Mouse (Mus musculus): ENCODE results near the gene Arsg. TPM values are rescaled to one million over a fixed set of nuclear protein-coding genes. Genes with fewer than 3 reads are reported as not detected.

The Arsg gene
- polyA plus RNA-seq, 1 experiment, result 3.7 TPM

DNA sequence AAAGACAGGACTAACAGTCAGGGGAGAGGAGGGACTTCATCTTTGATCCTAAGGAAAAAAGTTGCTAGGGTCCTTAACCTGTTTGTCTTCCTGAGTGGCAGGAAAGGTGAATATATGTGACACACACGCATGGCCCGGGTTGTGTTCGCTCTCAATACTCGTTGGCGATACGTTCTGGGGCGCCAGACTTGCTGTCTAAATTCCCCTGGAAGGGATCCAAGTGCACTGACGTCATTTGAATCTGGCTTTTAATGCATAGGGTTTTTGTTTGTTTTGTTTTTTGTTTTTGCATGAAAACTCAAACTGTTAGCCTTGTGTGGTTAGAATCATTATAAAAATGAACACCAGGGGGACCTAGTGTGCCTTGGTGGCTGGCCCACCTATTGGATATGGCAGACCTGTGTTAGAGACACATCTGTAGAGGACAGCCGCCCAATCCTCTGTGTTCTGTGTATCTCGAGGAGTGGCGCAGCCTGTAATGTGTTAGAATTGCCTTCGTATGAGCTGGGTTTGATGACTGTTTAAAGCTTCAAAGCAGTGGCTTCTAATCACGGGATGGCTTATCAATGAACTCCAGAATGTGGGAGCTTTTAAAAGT is 27.6 kb upstream of the Arsg start:
- Histone ChIP-seq H3K27ac (replicated peaks; ENCODE audit: low read depth, low read length) (no peak overlapping the region), H3K4me3 (ENCODE audit: insufficient read depth, low read depth, low read length) (no peak overlapping the region), H3K4me1 (ENCODE audit: control insufficient read depth, insufficient read depth, insufficient read length, low read length) (peaks cover 4% of the 10 kb centered on the region; the same call in 1 of the 2 replicates)

GRCm38 (mm10) chr11:109451169-109451568 is 22.0 kb upstream of the Arsg start:
- Histone ChIP-seq H3K27ac (replicated peaks; ENCODE audit: low read depth, low read length) (no peak overlapping the region), H3K4me1 (ENCODE audit: control insufficient read depth, insufficient read depth, insufficient read length, low read length) (no peaks in the 10 kb centered on the region), H3K4me3 (ENCODE audit: insufficient read depth, low read depth, low read length) (no peak overlapping the region)

- Histone ChIP-seq H3K4me3 (ENCODE audit: insufficient read depth, low read depth, low read length) (no peak overlapping the region), H3K27ac (replicated peaks; ENCODE audit: low read depth, low read length) (no peak overlapping the region), H3K4me1 (ENCODE audit: control insufficient read depth, insufficient read depth, insufficient read length, low read length) (no peaks in the 10 kb centered on the region)
These were observed 16.9 kb upstream of the Arsg start for GRCm38 (mm10) chr11:109456261-109456660.

- Histone ChIP-seq H3K4me3 (ENCODE audit: insufficient read depth, low read depth, low read length) (no peak overlapping the region), H3K4me1 (ENCODE audit: control insufficient read depth, insufficient read depth, insufficient read length, low read length) (no peaks in the 10 kb centered on the region), H3K27ac (replicated peaks; ENCODE audit: low read depth, low read length) (no peak overlapping the region)
These were observed 15.0 kb upstream of the Arsg start for GRCm38 (mm10) chr11:109458165-109458564.

- Histone ChIP-seq H3K4me3 (ENCODE audit: insufficient read depth, low read depth, low read length) (no peak overlapping the region), H3K4me1 (ENCODE audit: control insufficient read depth, insufficient read depth, insufficient read length, low read length) (no peaks in the 10 kb centered on the region), H3K27ac (replicated peaks; ENCODE audit: low read depth, low read length) (no peak overlapping the region)
These were observed 12.6 kb upstream of the Arsg start for GRCm38 (mm10) chr11:109460586-109460985.

DNA sequence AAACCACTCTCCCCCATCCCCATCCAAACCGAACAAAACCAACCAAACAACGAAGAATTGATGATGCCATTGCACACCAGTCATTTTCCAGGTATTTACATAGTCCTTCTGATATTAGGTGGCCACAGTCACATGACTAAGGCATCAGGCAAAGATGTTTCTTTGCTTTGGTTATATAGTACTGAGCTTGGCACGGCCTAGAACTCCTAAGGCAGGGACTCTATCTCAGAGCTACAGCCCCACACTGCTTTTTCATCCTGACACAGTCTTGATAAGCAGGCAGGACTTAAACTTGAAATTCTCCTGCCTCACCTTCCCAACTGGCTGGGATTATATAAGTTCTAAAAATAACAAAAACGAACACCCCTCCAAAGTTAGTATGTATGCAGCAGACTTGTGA is 8.1 kb upstream of the Arsg start:
- Histone ChIP-seq H3K4me1 (ENCODE audit: control insufficient read depth, insufficient read depth, insufficient read length, low read length) (no peaks in the 10 kb centered on the region), H3K4me3 (ENCODE audit: insufficient read depth, low read depth, low read length) (no peak overlapping the region), H3K27ac (replicated peaks; ENCODE audit: low read depth, low read length) (no peak overlapping the region)

DNA sequence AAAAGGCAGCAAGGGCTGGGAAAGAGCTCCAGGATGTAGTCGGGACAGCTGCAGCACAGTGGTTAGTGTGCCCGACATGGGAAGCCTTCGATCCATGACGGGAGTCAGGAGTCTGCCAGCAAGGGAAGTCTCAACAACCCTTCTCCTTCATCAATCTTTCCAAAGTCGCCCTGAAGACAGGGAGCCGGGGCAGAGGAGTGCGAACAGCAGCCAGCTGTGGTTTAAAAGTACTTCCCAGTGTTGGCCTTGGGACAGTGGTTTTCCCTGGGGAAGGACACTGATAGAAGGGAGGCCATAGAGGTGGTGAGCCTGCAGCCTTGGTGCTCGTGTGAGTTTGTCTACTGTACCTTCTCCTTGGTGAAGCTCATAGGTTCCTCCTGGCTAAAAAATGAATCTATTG is 6.2 kb upstream of the Arsg start:
- Histone ChIP-seq H3K4me3 (ENCODE audit: insufficient read depth, low read depth, low read length) (no peak overlapping the region), H3K27ac (replicated peaks; ENCODE audit: low read depth, low read length) (no peak overlapping the region), H3K4me1 (ENCODE audit: control insufficient read depth, insufficient read depth, insufficient read length, low read length) (no peaks in the 10 kb centered on the region)

DNA sequence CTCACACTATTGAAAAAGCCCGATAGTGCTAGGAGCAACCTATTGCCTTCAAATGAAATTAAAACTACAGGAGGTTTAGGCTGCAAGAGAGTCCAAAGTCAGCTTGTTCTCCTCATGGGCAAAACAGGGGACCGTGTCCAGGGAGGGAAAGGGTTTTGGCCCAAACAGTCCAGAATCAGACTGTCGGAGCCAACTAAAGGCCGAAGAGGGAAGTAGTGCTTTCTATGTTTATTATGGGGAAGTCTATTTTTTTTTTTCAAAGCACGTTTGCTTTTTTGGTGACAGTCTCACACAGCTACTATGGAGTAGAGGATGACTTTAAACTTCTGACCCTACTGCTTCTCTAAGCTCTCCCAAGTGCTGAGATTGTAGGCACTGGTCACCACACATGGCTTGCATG is 5.0 kb upstream of the Arsg start:
- H3K27ac ChIP-seq (replicated peaks; ENCODE audit: low read depth, low read length), result no peak overlapping the region
- no peak overlapping the region for H3K4me3 ChIP-seq (ENCODE audit: insufficient read depth, low read depth, low read length)
- H3K4me1 ChIP-seq (ENCODE audit: control insufficient read depth, insufficient read depth, insufficient read length, low read length), result no peaks in the 10 kb centered on the region

- H3K27ac ChIP-seq (replicated peaks; ENCODE audit: low read depth, low read length), result no peak overlapping the region
- H3K4me1 ChIP-seq (ENCODE audit: control insufficient read depth, insufficient read depth, insufficient read length, low read length), result no peaks in the 10 kb centered on the region
- no peak overlapping the region for H3K4me3 ChIP-seq (ENCODE audit: insufficient read depth, low read depth, low read length)
These were observed 3.0 kb upstream of the Arsg start for GRCm38 (mm10) chr11:109470170-109470569.

GRCm38 (mm10) chr11:109470921-109471861 is 2.0 kb upstream of the Arsg start:
- Histone ChIP-seq H3K27ac (replicated peaks; ENCODE audit: low read depth, low read length) (no peak overlapping the region), H3K4me1 (ENCODE audit: control insufficient read depth, insufficient read depth, insufficient read length, low read length) (no peaks in the 10 kb centered on the region), H3K4me3 (ENCODE audit: insufficient read depth, low read depth, low read length) (peak overlapping the region; percentile 79)

GRCm38 (mm10) chr11:109472171-109472691 is 943 bp upstream of the Arsg start:
- Histone ChIP-seq H3K4me1 (ENCODE audit: control insufficient read depth, insufficient read depth, insufficient read length, low read length) (no peaks in the 10 kb centered on the region), H3K27ac (replicated peaks; ENCODE audit: low read depth, low read length) (no peak overlapping the region), H3K4me3 (ENCODE audit: insufficient read depth, low read depth, low read length) (peak overlapping the region; percentile 79)

- Histone ChIP-seq H3K27ac (replicated peaks; ENCODE audit: low read depth, low read length) (no peak overlapping the region), H3K4me3 (ENCODE audit: insufficient read depth, low read depth, low read length) (peak overlapping the region; percentile 79), H3K4me1 (ENCODE audit: control insufficient read depth, insufficient read depth, insufficient read length, low read length) (no peaks in the 10 kb centered on the region)
These were observed 378 bp upstream of the Arsg start for GRCm38 (mm10) chr11:109472821-109473170.

- Histone ChIP-seq H3K4me1 (ENCODE audit: control insufficient read depth, insufficient read depth, insufficient read length, low read length) (no peaks in the 10 kb centered on the region), H3K27ac (replicated peaks; ENCODE audit: low read depth, low read length) (no peak overlapping the region), H3K4me3 (ENCODE audit: insufficient read depth, low read depth, low read length) (peak overlapping the region; percentile 79)
These were observed 1.0 kb downstream of the Arsg start for GRCm38 (mm10) chr11:109474086-109474742.

DNA sequence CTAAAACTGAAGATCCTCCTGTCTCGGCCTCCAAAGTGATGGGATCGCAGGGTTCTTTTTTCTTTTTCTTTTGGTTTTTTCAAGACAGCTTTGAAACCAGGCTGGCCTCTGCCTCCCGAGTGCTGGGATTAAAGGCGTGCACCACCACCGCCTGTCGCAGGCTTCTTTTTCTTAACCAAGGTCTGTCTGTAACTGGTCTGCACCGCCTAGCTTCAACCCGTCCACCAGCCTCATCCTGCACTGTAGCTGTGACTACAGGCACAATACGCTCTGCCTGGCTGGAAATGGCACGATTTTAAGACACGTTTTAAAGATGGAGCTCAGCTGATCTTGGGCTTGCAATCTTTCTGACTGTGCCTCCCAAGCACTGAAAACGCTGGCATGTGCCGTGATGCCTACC is 1.7 kb downstream of the Arsg start:
- no peak overlapping the region for H3K4me3 ChIP-seq (ENCODE audit: insufficient read depth, low read depth, low read length)
- H3K27ac ChIP-seq (replicated peaks; ENCODE audit: low read depth, low read length), result no peak overlapping the region
- no peaks in the 10 kb centered on the region for H3K4me1 ChIP-seq (ENCODE audit: control insufficient read depth, insufficient read depth, insufficient read length, low read length)

GRCm38 (mm10) chr11:109475717-109476116 is 2.5 kb downstream of the Arsg start:
- no peaks in the 10 kb centered on the region for H3K4me1 ChIP-seq (ENCODE audit: control insufficient read depth, insufficient read depth, insufficient read length, low read length)
- no peak overlapping the region for H3K27ac ChIP-seq (replicated peaks; ENCODE audit: low read depth, low read length)
- no peak overlapping the region for H3K4me3 ChIP-seq (ENCODE audit: insufficient read depth, low read depth, low read length)

Measured in brown adipose tissue, adult 24 weeks (tissue).